Comparison of ENCODE assay signal across 26 mouse cellular contexts in the genomic region with DNA sequence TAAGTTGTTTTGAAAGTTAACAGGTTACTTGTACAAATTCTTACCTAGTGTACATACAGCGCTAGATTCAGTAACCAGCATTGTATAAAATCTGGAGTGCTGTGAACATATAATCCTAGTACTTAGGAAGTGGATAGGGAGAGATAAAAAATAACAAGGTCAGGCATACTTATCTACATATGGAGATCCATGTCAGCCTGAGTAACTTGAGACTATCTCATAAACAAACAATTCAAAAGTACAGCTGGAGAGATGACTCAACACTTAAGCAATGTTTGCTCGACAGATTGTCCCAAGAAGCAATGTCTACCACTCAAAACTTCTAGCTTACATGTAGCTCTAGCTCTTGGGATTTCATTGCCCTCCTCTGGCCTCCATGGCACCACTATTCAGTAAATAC.
DNase-seq lines count a peak whose midpoint lies in the region; ATAC-seq and TF ChIP-seq lines count a peak whose summit lies in the region.
"Had no signal": no experiment of that assay in that cellular context is flagged by ENCODE, and none has a peak within 500 bp of the region (broad histone marks: within the 10 kb centered on the region; RNA-seq: fewer than 3 reads in every experiment).

No protein-coding gene starts in this region.

- H3K9me3 ChIP-seq in kidney, postnatal 0 days (replicated peaks; ENCODE audit: low read length): no peaks in the 10 kb centered on the region
- no peaks in the 10 kb centered on the region for H3K9me3 ChIP-seq in intestine, embryonic 15.5 days
- H3K9me3 ChIP-seq in intestine, postnatal 0 days (ENCODE audit: control insufficient read depth): no peaks in the 10 kb centered on the region
- H3K9me3 ChIP-seq in midbrain, postnatal 0 days (ENCODE audit: low read length): no peaks in the 10 kb centered on the region
- H3K9me3 ChIP-seq: embryonic facial prominence, embryonic 13.5 days; embryonic facial prominence, embryonic 15.5 days; forebrain, embryonic 10.5 days; forebrain, embryonic 12.5 days had no signal

- no peak for TF ChIP-seq CTCF in kidney, postnatal 0 days (IDR thresholded peaks at IDR 0.05; ENCODE audit: low read depth)
- no peak for TF ChIP-seq CTCF in intestine, postnatal 0 days (IDR thresholded peaks at IDR 0.05; ENCODE audit: low read depth)
- TF ChIP-seq CTCF in midbrain, postnatal 0 days (IDR thresholded peaks at IDR 0.05): no peak

- H3K4me3 ChIP-seq in kidney, postnatal 0 days (replicated peaks; ENCODE audit: low read depth, low read length): no peak overlapping the region
- no peak overlapping the region for H3K4me3 ChIP-seq in intestine, embryonic 15.5 days (replicated peaks)
- H3K4me3 ChIP-seq in intestine, postnatal 0 days (ENCODE audit: low read depth, low read length): no peak overlapping the region
- no peak overlapping the region for H3K4me3 ChIP-seq in midbrain, postnatal 0 days (ENCODE audit: low read depth, low read length)
- H3K4me3 ChIP-seq: embryonic facial prominence, embryonic 13.5 days; embryonic facial prominence, embryonic 15.5 days; erythroblast, embryonic 14.5 days; forebrain, embryonic 10.5 days; forebrain, embryonic 12.5 days had no signal

- no peaks in the 10 kb centered on the region for H3K27me3 ChIP-seq in kidney, postnatal 0 days (ENCODE audit: insufficient read depth, low read length)
- no peaks in the 10 kb centered on the region for H3K27me3 ChIP-seq in intestine, embryonic 15.5 days (replicated peaks)
- no peaks in the 10 kb centered on the region for H3K27me3 ChIP-seq in intestine, postnatal 0 days (replicated peaks; ENCODE audit: control insufficient read depth, insufficient read depth, low read length)
- no peaks in the 10 kb centered on the region for H3K27me3 ChIP-seq in midbrain, postnatal 0 days (ENCODE audit: insufficient read depth, low read length)
- H3K27me3 ChIP-seq: embryonic facial prominence, embryonic 13.5 days; embryonic facial prominence, embryonic 15.5 days; forebrain, embryonic 12.5 days; Patski had no signal

- intact Hi-C loops in left cerebral cortex, postnatal 10 days (cut with DNase I): no loop called here

- H3K36me3 ChIP-seq in kidney, postnatal 0 days (ENCODE audit: insufficient read depth, low read length): no peaks in the 10 kb centered on the region
- no peaks in the 10 kb centered on the region for H3K36me3 ChIP-seq in intestine, embryonic 15.5 days
- no peaks in the 10 kb centered on the region for H3K36me3 ChIP-seq in intestine, postnatal 0 days (ENCODE audit: control insufficient read depth, insufficient read depth)
- H3K36me3 ChIP-seq in midbrain, postnatal 0 days (ENCODE audit: insufficient read depth, low read length): no peaks in the 10 kb centered on the region
- H3K36me3 ChIP-seq: embryonic facial prominence, embryonic 13.5 days; embryonic facial prominence, embryonic 15.5 days; forebrain, embryonic 10.5 days; forebrain, embryonic 12.5 days had no signal

- no peaks in the 10 kb centered on the region for H3K4me1 ChIP-seq in kidney, postnatal 0 days (replicated peaks; ENCODE audit: insufficient read depth, low read length)
- no peaks in the 10 kb centered on the region for H3K4me1 ChIP-seq in intestine, embryonic 15.5 days (replicated peaks)
- no peaks in the 10 kb centered on the region for H3K4me1 ChIP-seq in intestine, postnatal 0 days (replicated peaks; ENCODE audit: control insufficient read depth, insufficient read depth, low read length)
- H3K4me1 ChIP-seq in midbrain, postnatal 0 days (ENCODE audit: insufficient read depth, low read length): no peaks in the 10 kb centered on the region
- H3K4me1 ChIP-seq: embryonic facial prominence, embryonic 13.5 days; embryonic facial prominence, embryonic 15.5 days; forebrain, embryonic 10.5 days; forebrain, embryonic 12.5 days had no signal

- H3K9ac ChIP-seq in kidney, postnatal 0 days (ENCODE audit: low read depth, low read length): no peak overlapping the region
- H3K9ac ChIP-seq in intestine, embryonic 15.5 days: no peak overlapping the region
- H3K9ac ChIP-seq in intestine, postnatal 0 days (ENCODE audit: low read depth, low read length): no peak overlapping the region
- H3K9ac ChIP-seq in midbrain, postnatal 0 days (replicated peaks; ENCODE audit: low read length, poor library complexity, severe bottlenecking): no peak overlapping the region
- H3K9ac ChIP-seq: embryonic facial prominence, embryonic 13.5 days; embryonic facial prominence, embryonic 15.5 days; forebrain, embryonic 12.5 days had no signal

- H3K4me2 ChIP-seq in kidney, postnatal 0 days (ENCODE audit: low read length): no peak overlapping the region
- H3K4me2 ChIP-seq in intestine, embryonic 15.5 days (replicated peaks): no peak overlapping the region
- no peak overlapping the region for H3K4me2 ChIP-seq in intestine, postnatal 0 days (replicated peaks; ENCODE audit: low read depth)
- H3K4me2 ChIP-seq in midbrain, postnatal 0 days (ENCODE audit: low read depth, low read length, poor library complexity, severe bottlenecking): no peak overlapping the region
- H3K4me2 ChIP-seq: embryonic facial prominence, embryonic 13.5 days; embryonic facial prominence, embryonic 15.5 days; forebrain, embryonic 12.5 days had no signal

- peak; percentile 4 for DNase-seq in kidney, postnatal 0 days (ENCODE audit: low spot score)
- no peak for DNase-seq in kidney, postnatal 25 days
- DNase-seq in 3T3-L1 (ENCODE audit: low read depth, low spot score): peak; percentile 2
- no peak for DNase-seq in lung, postnatal 36 days
- DNase-seq in left cerebral cortex, postnatal 10 days (ENCODE audit: extremely low spot score in 1 of 2, low spot score in 2 of 2): no peak
- no peak for DNase-seq in midbrain, postnatal 0 days (ENCODE audit: low spot score)
- DNase-seq: adrenal gland, adult 2 months; adrenal gland, postnatal 10 days; adrenal gland, postnatal 25 days; cerebellum, adult 11 months; cerebellum, adult 18-20 months; cerebellum, adult 8-10 months; cerebellum, adult 9-11 months; cerebellum, postnatal 14 days; cerebellum, postnatal 36 days; embryo, embryonic 11 days had no signal

- 75% methylated on average over 2 of the region's 2 CpGs for WGBS in kidney, postnatal 0 days
- 43% methylated on average over 2 of the region's 2 CpGs for WGBS in intestine, embryonic 15.5 days
- 35% methylated on average over 2 of the region's 2 CpGs for WGBS in intestine, postnatal 0 days
- WGBS in midbrain, postnatal 0 days: 91% methylated on average over 2 of the region's 2 CpGs

- H3K27ac ChIP-seq in kidney, postnatal 0 days: no peak overlapping the region
- H3K27ac ChIP-seq in intestine, embryonic 15.5 days: no peak overlapping the region
- no peak overlapping the region for H3K27ac ChIP-seq in intestine, postnatal 0 days (ENCODE audit: low read depth, low read length)
- no peak overlapping the region for H3K27ac ChIP-seq in midbrain, postnatal 0 days (ENCODE audit: low read depth, low read length)
- H3K27ac ChIP-seq: embryonic facial prominence, embryonic 13.5 days; embryonic facial prominence, embryonic 15.5 days; forebrain, embryonic 10.5 days; forebrain, embryonic 12.5 days had no signal

- no peak for ATAC-seq in kidney, postnatal 0 days (replicated peaks; ENCODE audit: low FRiP score, low read depth)
- peak; percentile 53; the same call in 1 of the 2 replicates for ATAC-seq in intestine, embryonic 15.5 days
- peak; percentile 56; the same call in 1 of the 2 replicates for ATAC-seq in intestine, postnatal 0 days
- ATAC-seq in midbrain, postnatal 0 days (ENCODE audit: low FRiP score): no peak
- ATAC-seq: forebrain, embryonic 14.5 days; forebrain, embryonic 16.5 days; Patski had no signal

Comparison
In these comparisons a context has a peak if more than half of its experiments do, and no peak if none do; other contexts are left out.
1. DNase-seq: peak in kidney, postnatal 0 days (single experiment) and 3T3-L1 (single experiment); none in kidney, postnatal 25 days (0 of 2), lung, postnatal 36 days (single experiment), left cerebral cortex, postnatal 10 days (0 of 2) and midbrain, postnatal 0 days (single experiment).
2. ATAC-seq: peak in intestine, embryonic 15.5 days (single experiment) and intestine, postnatal 0 days (single experiment); none in kidney, postnatal 0 days (single experiment) and midbrain, postnatal 0 days (single experiment).